Mouse (Mus musculus) mesoderm, embryonic 11.5 days (tissue): Measurements from ENCODE around the gene Ctsz.

Experiments
- DNase-seq: peaks from one replicate; pipeline ENCODE4 v3.0.0-alpha.2; 2012; ENCODE audit warnings: low read depth, low spot score

Ctsz gene

DNA sequence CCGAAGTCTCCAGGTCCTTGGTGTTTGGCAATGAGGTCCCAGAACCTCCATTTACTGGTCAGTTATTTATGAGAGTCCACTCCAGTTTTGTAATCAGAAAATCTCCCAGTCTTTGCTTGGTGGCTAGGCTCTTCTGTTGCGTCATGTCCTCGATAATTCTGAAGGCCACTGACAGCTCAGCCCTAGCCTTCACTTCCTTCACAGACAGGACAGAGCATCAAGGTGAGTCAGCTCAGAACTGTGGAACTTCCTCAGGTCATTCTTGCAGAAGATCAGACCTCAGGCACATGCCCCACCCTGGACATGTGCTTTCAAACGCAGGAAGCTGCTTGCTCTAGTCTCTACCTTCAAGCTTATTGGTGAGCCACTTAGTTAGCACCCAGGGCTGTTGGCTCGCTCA, 45.5 kb downstream of the Ctsz start:
- no peak for DNase-seq

GRCm38 (mm10) chr2:174392554-174392953, 46.3 kb downstream of the Ctsz start:
- DNase-seq: no peak

DNA sequence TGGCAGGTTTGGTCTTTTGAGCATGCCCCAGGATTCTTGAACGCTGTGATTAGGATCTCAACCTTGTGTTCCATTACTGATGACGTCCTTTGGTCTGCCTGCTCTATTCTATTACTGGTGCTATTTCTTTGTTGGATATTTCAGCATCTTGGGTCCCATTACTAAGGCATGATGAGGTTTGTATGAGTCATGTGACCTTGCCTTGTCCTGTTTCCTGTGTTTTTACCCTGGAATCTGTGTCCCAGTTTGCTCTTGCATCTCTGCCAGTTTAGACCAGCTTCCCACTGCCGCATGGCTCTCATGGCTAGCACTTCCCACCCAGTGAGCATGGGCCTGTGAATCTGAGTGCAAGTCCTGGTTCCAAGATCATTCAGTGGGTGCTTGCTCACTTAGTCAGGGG, 46.9 kb downstream of the Ctsz start:
- no peak for DNase-seq

- no peak for DNase-seq
Measured at GRCm38 (mm10) chr2:174381021-174381420, 57.8 kb downstream of the Ctsz start.
